ENCODE assay signal across 10 mouse cellular contexts in the genomic region with DNA sequence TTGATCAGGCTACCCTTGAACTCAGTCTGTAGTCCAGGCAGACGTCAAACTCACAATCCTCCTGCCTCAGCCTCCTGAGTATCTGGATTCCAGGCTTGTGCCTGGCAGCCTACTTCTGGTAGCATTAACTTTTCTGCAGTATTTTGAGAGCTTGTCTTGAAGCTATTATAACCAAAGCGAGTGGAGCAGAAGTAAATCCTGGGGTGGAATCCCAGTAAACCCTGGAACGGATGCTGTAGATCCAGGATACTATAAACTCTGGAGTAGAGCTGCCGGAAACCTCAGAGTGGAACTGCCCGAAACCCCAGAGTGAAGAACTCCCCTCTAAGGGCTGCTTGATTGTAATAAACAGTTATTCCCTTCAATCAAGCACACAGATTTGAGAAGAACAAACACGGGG. TPM values are rescaled to one million over a fixed set of nuclear protein-coding genes. Genes with fewer than 3 reads are reported as not detected.
DNase-seq lines count a peak whose midpoint lies in the region; ATAC-seq and TF ChIP-seq lines count a peak whose summit lies in the region.
"Had no signal": no experiment of that assay in that cellular context is flagged by ENCODE, and none has a peak within 500 bp of the region (broad histone marks: within the 10 kb centered on the region; RNA-seq: fewer than 3 reads in every experiment).

No protein-coding gene starts in this region.

- intact Hi-C loops in heart, postnatal 10 days (cut with DNase I) = no loop called here

- no peak overlapping the region for H3K4me2 ChIP-seq in heart, embryonic 12.5 days
- H3K4me2 ChIP-seq in intestine, embryonic 16.5 days (ENCODE audit: low read depth, low read length) = no peak overlapping the region
- H3K4me2 ChIP-seq: embryonic facial prominence, embryonic 12.5 days; hindbrain, embryonic 15.5 days had no signal

- no peaks in the 10 kb centered on the region for H3K4me1 ChIP-seq in heart, embryonic 12.5 days (replicated peaks)
- H3K4me1 ChIP-seq in intestine, embryonic 16.5 days (ENCODE audit: control insufficient read depth, insufficient read depth, low read length) = no peaks in the 10 kb centered on the region
- H3K4me1 ChIP-seq in thymus, adult 2 months (replicated peaks; ENCODE audit: control insufficient read depth, insufficient read depth, low read length) = no peaks in the 10 kb centered on the region
- H3K4me1 ChIP-seq: embryonic facial prominence, embryonic 12.5 days had no signal

- DNase-seq in heart, postnatal 10 days = peak; percentile 53 to 77
- peak; percentile 27 for DNase-seq in ovary, postnatal 14 days (ENCODE audit: low spot score)
- no peak for DNase-seq in ovary, postnatal 10 days (ENCODE audit: low spot score)
- peak; percentile 82 for DNase-seq in retina, embryonic 14.5 days (ENCODE audit: low spot score)
- DNase-seq in urinary bladder, adult 2 months (ENCODE audit: low spot score) = no peak
- no peak for DNase-seq in thymus, adult 2 months

- no peak for TF ChIP-seq CTCF in thymus, adult 2 months (IDR thresholded peaks at IDR 0.05; ENCODE audit: borderline replicate concordance, control insufficient read depth, extremely low read depth, insufficient read depth, low read length, poor library complexity)

- H3K9ac ChIP-seq in heart, embryonic 12.5 days = no peak overlapping the region
- no peak overlapping the region for H3K9ac ChIP-seq in intestine, embryonic 16.5 days (ENCODE audit: low read depth, low read length)
- H3K9ac ChIP-seq: embryonic facial prominence, embryonic 12.5 days; hindbrain, embryonic 15.5 days had no signal

- H3K36me3 ChIP-seq in heart, embryonic 12.5 days = no peaks in the 10 kb centered on the region
- H3K36me3 ChIP-seq in intestine, embryonic 16.5 days (ENCODE audit: control insufficient read depth, insufficient read depth, low read length) = no peaks in the 10 kb centered on the region
- no peaks in the 10 kb centered on the region for H3K36me3 ChIP-seq in thymus, adult 2 months (ENCODE audit: control insufficient read depth, insufficient read depth, low read length)
- H3K36me3 ChIP-seq: embryonic facial prominence, embryonic 12.5 days; hindbrain, embryonic 15.5 days had no signal

- 0 out of 2 replicates have a peak, but pooled peaks cover 2% of the 10 kb centered on the region for H3K9me3 ChIP-seq in heart, embryonic 12.5 days (replicated peaks)
- H3K9me3 ChIP-seq in intestine, embryonic 16.5 days (ENCODE audit: control insufficient read depth, low read length) = no peaks in the 10 kb centered on the region
- H3K9me3 ChIP-seq: embryonic facial prominence, embryonic 12.5 days; hindbrain, embryonic 15.5 days had no signal

- no peak for ATAC-seq in heart, embryonic 12.5 days (ENCODE audit: insufficient number of reproducible peaks, low FRiP score)
- no peak for ATAC-seq in intestine, embryonic 16.5 days

- no peak overlapping the region for H3K4me3 ChIP-seq in heart, embryonic 12.5 days
- no peak overlapping the region for H3K4me3 ChIP-seq in intestine, embryonic 16.5 days (ENCODE audit: low read length)
- no peak overlapping the region for H3K4me3 ChIP-seq in thymus, adult 2 months (ENCODE audit: control insufficient read depth, insufficient read depth, low read length)
- H3K4me3 ChIP-seq: embryonic facial prominence, embryonic 12.5 days; hindbrain, embryonic 15.5 days had no signal

- peaks cover 24% of the 10 kb centered on the region for H3K27me3 ChIP-seq in heart, embryonic 12.5 days (replicated peaks)
- no peaks in the 10 kb centered on the region for H3K27me3 ChIP-seq in intestine, embryonic 16.5 days (replicated peaks; ENCODE audit: control insufficient read depth, insufficient read depth, low read length)
- no peaks in the 10 kb centered on the region for H3K27me3 ChIP-seq in thymus, adult 2 months (ENCODE audit: control insufficient read depth, insufficient read depth, low read length)
- H3K27me3 ChIP-seq: embryonic facial prominence, embryonic 12.5 days; hindbrain, embryonic 15.5 days had no signal

- no peak for TF ChIP-seq POLR2A in thymus, adult 2 months (IDR thresholded peaks at IDR 0.05; ENCODE audit: control insufficient read depth, extremely low read depth, insufficient read depth, low read length, poor library complexity)

- H3K27ac ChIP-seq in heart, embryonic 12.5 days (ENCODE audit: poor library complexity, severe bottlenecking) = no peak overlapping the region
- peak overlapping the region; percentile 28; the same call in 1 of the 2 replicates for H3K27ac ChIP-seq in intestine, embryonic 16.5 days (ENCODE audit: low read length)
- H3K27ac ChIP-seq in thymus, adult 2 months (ENCODE audit: control insufficient read depth, insufficient read depth, low read length) = no peak overlapping the region
- H3K27ac ChIP-seq: embryonic facial prominence, embryonic 12.5 days; hindbrain, embryonic 15.5 days had no signal

- 50% methylated on average over 6 of the region's 6 CpGs for WGBS in heart, embryonic 12.5 days
- 46% methylated on average over 6 of the region's 6 CpGs for WGBS in intestine, embryonic 16.5 days
- 77% methylated on average over 6 of the region's 6 CpGs for WGBS in thymus, adult 2 months

RNA-seq across cellular contexts. Expression of gene Cda, which starts 9.7 kb away (rescaled TPM):
- 1 to 10 TPM; 4.5 to 6.7 TPM for total RNA-seq in heart, postnatal 10 days (2021)
- 9.3 and 10.9 TPM in 2 replicates for polyA plus RNA-seq in heart, embryonic 12.5 days (2016; fragmentation: Nextera tagmentation; extraction: Ambion mirVana)
- 39.2 and 42.4 TPM in 2 replicates for polyA plus RNA-seq in intestine, embryonic 16.5 days (2015; fragmentation: Nextera tagmentation; extraction: Ambion mirVana)
- polyA plus RNA-seq in urinary bladder, adult 2 months (2012; rRNA removed) = 3.3 and 4.1 TPM in 2 replicates
- 0.24 and 0.60 TPM in 2 replicates for polyA plus RNA-seq in thymus, adult 2 months (2012; rRNA removed)

RNA-seq across cellular contexts. Expression of gene Fam43b, which starts 18.8 kb away (rescaled TPM):
- total RNA-seq in heart, postnatal 10 days (2021) = not detected
- polyA plus RNA-seq in heart, embryonic 12.5 days (2016; fragmentation: Nextera tagmentation; extraction: Ambion mirVana) = 0.06 TPM in 1 of 2 replicates, not detected in the other
- polyA plus RNA-seq in intestine, embryonic 16.5 days (2015; fragmentation: Nextera tagmentation; extraction: Ambion mirVana) = not detected in 2 replicates
- 0.04 TPM in 1 of 2 replicates, not detected in the other for polyA plus RNA-seq in urinary bladder, adult 2 months (2012; rRNA removed)
- polyA plus RNA-seq in thymus, adult 2 months (2012; rRNA removed) = not detected in 2 replicates

RNA-seq across cellular contexts. Expression of gene Pink1, which starts 51.4 kb away (rescaled TPM):
- total RNA-seq in heart, postnatal 10 days (2021) = 100 to 1,000 TPM; 272 to 301 TPM
- 72.6 and 78.6 TPM in 2 replicates for polyA plus RNA-seq in heart, embryonic 12.5 days (2016; fragmentation: Nextera tagmentation; extraction: Ambion mirVana)
- 30.7 and 38.9 TPM in 2 replicates for polyA plus RNA-seq in intestine, embryonic 16.5 days (2015; fragmentation: Nextera tagmentation; extraction: Ambion mirVana)
- polyA plus RNA-seq in urinary bladder, adult 2 months (2012; rRNA removed) = 92.3 and 122 TPM in 2 replicates
- polyA plus RNA-seq in thymus, adult 2 months (2012; rRNA removed) = 82.3 and 103 TPM in 2 replicates

RNA-seq across cellular contexts. Expression of gene Mul1, which starts 56.9 kb away (rescaled TPM):
- total RNA-seq in heart, postnatal 10 days (2021) = 10 to 100 TPM; 70.6 to 72.2 TPM
- 18.6 and 21.5 TPM in 2 replicates for polyA plus RNA-seq in heart, embryonic 12.5 days (2016; fragmentation: Nextera tagmentation; extraction: Ambion mirVana)
- 32.7 and 35.3 TPM in 2 replicates for polyA plus RNA-seq in intestine, embryonic 16.5 days (2015; fragmentation: Nextera tagmentation; extraction: Ambion mirVana)
- 12.9 and 17.8 TPM in 2 replicates for polyA plus RNA-seq in urinary bladder, adult 2 months (2012; rRNA removed)
- 16.6 and 16.9 TPM in 2 replicates for polyA plus RNA-seq in thymus, adult 2 months (2012; rRNA removed)

Comparison
In these comparisons a context has a peak if more than half of its experiments do, and no peak if none do; other contexts are left out.
1. DNase-seq: peak in heart, postnatal 10 days (2 of 2), ovary, postnatal 14 days (single experiment) and retina, embryonic 14.5 days (single experiment); none in ovary, postnatal 10 days (single experiment), urinary bladder, adult 2 months (single experiment) and thymus, adult 2 months (single experiment).